Mouse (Mus musculus) MEL (cell line): ENCODE data around the gene Cdkal1. TPM values are rescaled to one million over a fixed set of nuclear protein-coding genes. Genes with fewer than 3 reads are reported as not detected.

Source experiments
- DNase-seq: peaks from one replicate; pipeline ENCODE4 v3.0.0; 2011; ENCODE audit warnings: low read depth, low spot score
- H3K27ac ChIP-seq: 2 replicates; pipeline ENCODE4 v1.5.1; 2012; ENCODE audit warnings: low read depth, mild to moderate bottlenecking, control low read depth, low read length, moderate library complexity; ENCODE audit not compliant: control insufficient read depth
- H3K27me3 ChIP-seq, 2 experiments: fragments of 150-350 bp in 1 of 2; sonication (generic) in 1 of 2; 2 replicates each; pipeline ENCODE4 v1.6.1; 2012; ENCODE audit warnings: low read length in 2 of 2, mild to moderate bottlenecking in 2 of 2, improper control_type of control experiment in 1 of 2, moderate library complexity in 1 of 2; ENCODE audit not compliant: insufficient read depth in 2 of 2, control insufficient read depth in 1 of 2
- H3K36me3 ChIP-seq, 2 experiments: 2 replicates each; pipeline ENCODE4 v1.6.1; 2012 to 2014; ENCODE audit warnings: low read length in 2 of 2, improper control_type of control experiment in 1 of 2, inconsistent platforms in 1 of 2, mild to moderate bottlenecking in 1 of 2; ENCODE audit not compliant: insufficient read depth in 2 of 2, control insufficient read depth in 1 of 2
- H3K4me1 ChIP-seq, 2 experiments: fragments of 150-350 bp in 1 of 2; sonication (generic) in 1 of 2; 2 replicates each; pipeline ENCODE4 v1.6.1; 2012; ENCODE audit warnings: low read length in 2 of 2, improper control_type of control experiment in 1 of 2, mild to moderate bottlenecking in 1 of 2; ENCODE audit not compliant: insufficient read depth in 2 of 2, control insufficient read depth in 1 of 2
- H3K4me3 ChIP-seq, 2 experiments: fragments of 150-350 bp in 1 of 2; sonication (generic) in 1 of 2; 2 replicates each; pipeline ENCODE4 v1.5.1; 2012; ENCODE audit warnings: low read depth in 2 of 2, low read length in 2 of 2, mild to moderate bottlenecking in 2 of 2, moderate library complexity in 2 of 2, control low read depth in 1 of 2, improper control_type of control experiment in 1 of 2; ENCODE audit not compliant: control insufficient read depth in 1 of 2, insufficient read depth in 1 of 2
- H3K79me2 ChIP-seq: 2 replicates; pipeline ENCODE4 v1.6.1; 2012; ENCODE audit warnings: mild to moderate bottlenecking, low read length, moderate library complexity; ENCODE audit not compliant: control insufficient read depth, poor library complexity, insufficient read depth
- H3K9ac ChIP-seq: 2 replicates; pipeline ENCODE4 v1.6.1; 2012; ENCODE audit warnings: low read depth, mild to moderate bottlenecking, control low read depth, low read length, moderate library complexity; ENCODE audit not compliant: control insufficient read depth, poor library complexity, severe bottlenecking
- H3K9me3 ChIP-seq: fragments of 150-350 bp; sonication (generic); replicated peaks from 2 replicates; pipeline ENCODE4 v1.6.1; 2012; ENCODE audit warnings: mild to moderate bottlenecking, low read length, improper control_type of control experiment, moderate library complexity; ENCODE audit not compliant: insufficient read depth
- E2F4 ChIP-seq: IDR thresholded peaks from 2 replicates; pipeline ENCODE4 v1.6.1; 2011; ENCODE audit warnings: low read depth, low read length, improper control_type of control experiment, borderline replicate concordance
- EP300 ChIP-seq, 2 experiments: IDR thresholded peaks; 2 replicates each; pipeline ENCODE4 v1.6.1; 2011; ENCODE audit warnings: improper control_type of control experiment in 2 of 2, low read length in 2 of 2, low read depth in 1 of 2, mild to moderate bottlenecking in 1 of 2
- GATA1 ChIP-seq: IDR thresholded peaks from 2 replicates; pipeline ENCODE4 v1.6.1; 2011; ENCODE audit warnings: low read depth, low read length, improper control_type of control experiment
- JUND ChIP-seq: IDR thresholded peaks from 2 replicates; pipeline ENCODE4 v1.6.1; 2011; ENCODE audit warnings: low read depth, mild to moderate bottlenecking, improper control_type of control experiment, low read length
- MAZ ChIP-seq: IDR thresholded peaks from 2 replicates; pipeline ENCODE4 v1.6.1; 2012; ENCODE audit warnings: low read depth, mild to moderate bottlenecking, inconsistent platforms, low read length, improper control_type of control experiment
- MXI1 ChIP-seq: IDR thresholded peaks from 2 replicates; pipeline ENCODE4 v1.6.1; 2011; ENCODE audit warnings: mild to moderate bottlenecking, low read depth, low read length, improper control_type of control experiment
- NRF1 ChIP-seq: IDR thresholded peaks from 2 replicates; pipeline ENCODE4 v1.6.1; 2014; ENCODE audit warnings: low read depth, mild to moderate bottlenecking, inconsistent platforms, low read length, improper control_type of control experiment, moderate library complexity; ENCODE audit not compliant: poor library complexity, insufficient read depth, severe bottlenecking
- POLR2AphosphoS2 ChIP-seq: IDR thresholded peaks from 2 replicates; pipeline ENCODE4 v1.6.1; 2011; ENCODE audit warnings: low read length, improper control_type of control experiment
- POLR2AphosphoS5 ChIP-seq: IDR thresholded peaks from 2 replicates; pipeline ENCODE4 v1.6.1; 2012; ENCODE audit warnings: low read depth, borderline replicate concordance, mild to moderate bottlenecking, inconsistent platforms, low read length, moderate library complexity, mixed read lengths
- SIN3A ChIP-seq: IDR thresholded peaks from 2 replicates; pipeline ENCODE4 v1.6.1; 2012; ENCODE audit warnings: low read length, improper control_type of control experiment, inconsistent platforms
- TBP ChIP-seq: IDR thresholded peaks from 2 replicates; pipeline ENCODE4 v1.8.0; 2011; ENCODE audit warnings: low read depth, low read length, improper control_type of control experiment
- TCF12 ChIP-seq: IDR thresholded peaks from 2 replicates; pipeline ENCODE4 v1.6.1; 2014; ENCODE audit warnings: low read depth, mild to moderate bottlenecking, inconsistent platforms, low read length, improper control_type of control experiment, moderate library complexity
- USF1 ChIP-seq: IDR thresholded peaks from 2 replicates; pipeline ENCODE4 v1.6.1; 2014; ENCODE audit warnings: low read depth, mild to moderate bottlenecking, inconsistent platforms, low read length, improper control_type of control experiment, moderate library complexity
- USF2 ChIP-seq, 2 experiments: IDR thresholded peaks; 2 replicates each; pipeline ENCODE4 v1.6.1; 2011 to 2012; ENCODE audit warnings: improper control_type of control experiment in 2 of 2, low read length in 2 of 2, borderline replicate concordance in 1 of 2, inconsistent platforms in 1 of 2, low read depth in 1 of 2, mild to moderate bottlenecking in 1 of 2; ENCODE audit not compliant: insufficient read depth in 1 of 2
- ZMIZ1 ChIP-seq: IDR thresholded peaks from 2 replicates; pipeline ENCODE4 v1.6.1; 2012; ENCODE audit warnings: low read depth, mild to moderate bottlenecking, inconsistent platforms, low read length, improper control_type of control experiment, moderate library complexity
- ZNF384 ChIP-seq: IDR thresholded peaks from 2 replicates; pipeline ENCODE4 v1.6.1; 2012; ENCODE audit warnings: low read depth, mild to moderate bottlenecking, inconsistent platforms, low read length, improper control_type of control experiment
- polyA plus RNA-seq, 2 experiments: library from polyadenylated mRNA; stranded (reverse) in 1 of 2; unstranded in 1 of 2; fragments of >175 nt in 1 of 2; fragments of >200 nt in 1 of 2; gene quantifications; 2 replicates each; pipeline versions ENCODE4 v1.2.1 to v1.2.4; 2012; ENCODE audit warnings: low replicate concordance in 2 of 2, low read depth in 1 of 2; ENCODE audit not compliant: insufficient read length in 2 of 2, insufficient read depth in 1 of 2, missing spikeins in 1 of 2
- total RNA-seq: library from RNA; depleted of rRNA; stranded (reverse); fragments of 300-350 nt; gene quantifications from 2 replicates; pipeline ENCODE4 v1.2.3, GENCODE M21; 2012

Cdkal1 gene
- total and polyA plus RNA-seq, 3 experiments: 10.6 to 11.0 TPM; not detected in 1

- no peak overlapping the region for H3K27ac ChIP-seq
- H3K4me3 ChIP-seq: no peak overlapping the region
- H3K36me3 ChIP-seq: no peaks in the 10 kb centered on the region
- no peak overlapping the region for H3K9ac ChIP-seq
- H3K4me1 ChIP-seq: no peaks in the 10 kb centered on the region
- no peak for TF ChIP-seq NRF1
- TF ChIP-seq JUND: no peak
- TF ChIP-seq ZMIZ1: no peak
- TF ChIP-seq USF1: no peak
- TF ChIP-seq E2F4: no peak
- no peak for TF ChIP-seq ZNF384
- TF ChIP-seq EP300 (IDR thresholded peaks at IDR 0.05; ENCODE audit: low read depth in 1 of 2, low read length in 2 of 2): no peak
- TF ChIP-seq GATA1: no peak
- no peak for TF ChIP-seq POLR2AphosphoS5
- TF ChIP-seq TBP: no peak
- no peak for TF ChIP-seq TCF12
- no peak for TF ChIP-seq MXI1
- TF ChIP-seq POLR2AphosphoS2: no peak
- TF ChIP-seq USF2 (IDR thresholded peaks at IDR 0.05; ENCODE audit: borderline replicate concordance in 1 of 2, insufficient read depth in 1 of 2, low read depth in 1 of 2, low read length in 2 of 2): no peak
- no peak for TF ChIP-seq SIN3A
- DNase-seq: no peak
- H3K79me2 ChIP-seq: no peaks in the 10 kb centered on the region
- no peaks in the 10 kb centered on the region for H3K27me3 ChIP-seq
- no peaks in the 10 kb centered on the region for H3K9me3 ChIP-seq
Measured at GRCm38 (mm10) chr13:29221646-29222045, 633.8 kb downstream of the Cdkal1 start.

- Histone ChIP-seq H3K27me3 (peaks cover 0 to 2% of the 10 kb centered on the region in 2 experiments; a peak in 1 of 4 replicates), H3K4me3 (no peak overlapping the region), H3K27ac (no peak overlapping the region), H3K4me1 (no peaks in the 10 kb centered on the region), H3K36me3 (no peaks in the 10 kb centered on the region), H3K9me3 (no peaks in the 10 kb centered on the region), H3K79me2 (no peaks in the 10 kb centered on the region), H3K9ac (no peak overlapping the region)
- DNase-seq: no peak
- TF ChIP-seq MAZ: no peak
- no peak for TF ChIP-seq GATA1
Measured at GRCm38 (mm10) chr13:29218594-29219230, 636.8 kb downstream of the Cdkal1 start.
